Mouse (Mus musculus) midbrain, postnatal 0 days (tissue): ENCODE data around the gene Tomm7. TPM values are rescaled to one million over a fixed set of nuclear protein-coding genes. Genes with fewer than 3 reads are reported as not detected.
"Not testable (repeated sequence)": the region's sequence is repeated elsewhere in the genome, so short reads cannot be mapped to it uniquely, and the experiment has no call there.

ENCODE experiments used
- ATAC-seq: fragments of 200-750 bp; cut with Nextera tagmentation; 2 replicates; pipeline ENCODE4 v1.8.0; 2017; ENCODE audit warnings: moderate number of reproducible peaks, mild to moderate bottlenecking, moderate TSS enrichment, moderate library complexity; ENCODE audit not compliant: low FRiP score
- DNase-seq: peaks from one replicate; pipeline ENCODE4 v3.0.0-alpha.2; 2015; ENCODE audit warnings: low spot score
- H3K27ac ChIP-seq: fragments of 300-500 bp; sonication (generic); 2 replicates; pipeline ENCODE4 v1.5.1; 2014; ENCODE audit warnings: low read depth, mild to moderate bottlenecking, low read length, mixed read lengths
- H3K27me3 ChIP-seq: fragments of 300-500 bp; sonication (generic); 2 replicates; pipeline ENCODE4 v1.6.1; 2014; ENCODE audit warnings: low read length, control low read depth, mixed read lengths; ENCODE audit not compliant: insufficient read depth
- H3K36me3 ChIP-seq: fragments of 300-500 bp; sonication (generic); 2 replicates; pipeline ENCODE4 v1.6.1; 2014; ENCODE audit warnings: low read length, control low read depth, mixed read lengths; ENCODE audit not compliant: insufficient read depth
- H3K4me1 ChIP-seq: fragments of 300-500 bp; sonication (generic); 2 replicates; pipeline ENCODE4 v1.6.1; 2014; ENCODE audit warnings: mild to moderate bottlenecking, control low read depth, antibody characterized with exemption, low read length, mixed read lengths; ENCODE audit not compliant: insufficient read depth
- H3K4me2 ChIP-seq: fragments of 300-500 bp; sonication (generic); 2 replicates; pipeline ENCODE4 v1.6.1; 2014; ENCODE audit warnings: low read depth, mild to moderate bottlenecking, low read length, mixed read lengths; ENCODE audit not compliant: poor library complexity, severe bottlenecking
- H3K4me3 ChIP-seq: fragments of 300-500 bp; sonication (generic); 2 replicates; pipeline ENCODE4 v1.5.1; 2014; ENCODE audit warnings: low read depth, mild to moderate bottlenecking, low read length, moderate library complexity
- H3K9ac ChIP-seq: fragments of 300-500 bp; sonication (generic); replicated peaks from 2 replicates; pipeline ENCODE4 v1.6.1; 2014; ENCODE audit warnings: mild to moderate bottlenecking, low read length, moderate library complexity, mixed read lengths; ENCODE audit not compliant: poor library complexity, severe bottlenecking
- H3K9me3 ChIP-seq: fragments of 300-500 bp; sonication (generic); 2 replicates; pipeline ENCODE4 v1.6.1; 2016; ENCODE audit warnings: low read length, control low read depth
- CTCF ChIP-seq: IDR thresholded peaks from 2 replicates; pipeline ENCODE4 v1.5.1; 2016; ENCODE audit warnings: antibody characterized with exemption, mild to moderate bottlenecking
- WGBS: fragments of 180-500 bp; shearing (Covaris S2); extraction: QIAGEN DNeasy Blood & Tissue Kit; methylation state at CpG from one replicate; pipeline ENCODE4 v1.1.7; 2014; 5-methylcytosine and 5-hydroxymethylcytosine counted together
- polyA plus RNA-seq: library from polyadenylated mRNA; unstranded; fragments of >200 nt; fragmentation: Nextera tagmentation; extraction: Ambion mirVana; gene quantifications from 2 replicates; pipeline ENCODE4 v1.2.1, GENCODE M21; 2015
- total RNA-seq: library from RNA; depleted of rRNA; stranded (reverse); fragments of >200 nt; gene quantifications from 2 replicates; pipeline ENCODE4 v1.2.3, GENCODE M21; 2014

The Tomm7 gene
- total and polyA plus RNA-seq, 2 experiments from 2014 or later, result 22.8 to 78.4 TPM

DNA sequence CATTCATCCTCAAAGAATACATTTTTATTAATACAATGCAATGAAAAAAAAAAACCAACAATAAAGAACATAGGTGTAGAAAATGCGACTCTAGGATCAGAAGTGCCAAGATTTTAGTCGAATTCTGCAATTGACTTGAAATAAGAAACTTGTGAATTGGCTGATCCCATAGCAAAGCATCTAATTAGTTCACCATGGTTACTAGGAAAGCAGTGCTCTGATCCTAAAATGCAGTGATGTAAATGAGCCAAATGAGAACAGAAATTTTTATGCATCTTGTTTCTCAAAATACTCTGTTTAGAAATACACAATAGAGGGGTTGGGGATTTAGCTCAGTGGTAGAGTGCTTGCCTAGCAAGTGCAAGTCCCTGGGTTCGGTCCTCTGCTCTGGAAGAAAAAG, 1.2 kb upstream of the Tomm7 start:
- Histone ChIP-seq H3K27me3 (no peaks in the 10 kb centered on the region), H3K9ac (no peak overlapping the region), H3K9me3 (no peaks in the 10 kb centered on the region), H3K36me3 (no peaks in the 10 kb centered on the region), H3K4me1 (peaks cover 4% of the 10 kb centered on the region; the same call in 1 of the 2 replicates), H3K4me2 (peak overlapping the region; percentile 43; the same call in 1 of the 2 replicates), H3K4me3 (no peak overlapping the region), H3K27ac (no peak overlapping the region; the same call in 1 of the 2 replicates)
- DNase-seq, result no peak
- 81% methylated on average over 3 of the region's 3 CpGs for WGBS
- no peak for TF ChIP-seq CTCF
- ATAC-seq, result no peak

DNA sequence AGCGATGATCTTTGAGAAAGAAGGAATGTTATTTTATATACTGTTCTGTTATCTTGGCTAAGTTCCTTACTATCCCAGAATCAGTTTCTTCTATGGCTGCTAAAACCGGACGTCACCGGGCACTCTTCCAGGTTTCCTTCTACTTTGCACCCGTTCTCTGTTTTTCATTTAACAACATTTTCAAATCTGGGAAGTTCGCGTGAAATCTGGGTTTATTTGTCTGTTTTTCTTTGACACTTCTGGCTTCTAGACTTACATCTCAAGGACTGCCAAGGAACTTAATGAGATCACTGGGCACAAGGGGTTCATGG, 525 bp upstream of the Tomm7 start:
- Histone ChIP-seq H3K36me3 (no peaks in the 10 kb centered on the region), H3K4me3 (peak overlapping the region; percentile 65), H3K4me1 (peaks cover 4% of the 10 kb centered on the region; the same call in 1 of the 2 replicates), H3K27me3 (no peaks in the 10 kb centered on the region), H3K4me2 (peak overlapping the region; percentile 43), H3K27ac (peak overlapping the region; percentile 77), H3K9me3 (no peaks in the 10 kb centered on the region), H3K9ac (peak overlapping the region; percentile 59)
- 38% methylated on average over 7 of the region's 7 CpGs for WGBS
- DNase-seq (peak; percentile 51), ATAC-seq (no peak)
- TF ChIP-seq CTCF, result no peak

DNA sequence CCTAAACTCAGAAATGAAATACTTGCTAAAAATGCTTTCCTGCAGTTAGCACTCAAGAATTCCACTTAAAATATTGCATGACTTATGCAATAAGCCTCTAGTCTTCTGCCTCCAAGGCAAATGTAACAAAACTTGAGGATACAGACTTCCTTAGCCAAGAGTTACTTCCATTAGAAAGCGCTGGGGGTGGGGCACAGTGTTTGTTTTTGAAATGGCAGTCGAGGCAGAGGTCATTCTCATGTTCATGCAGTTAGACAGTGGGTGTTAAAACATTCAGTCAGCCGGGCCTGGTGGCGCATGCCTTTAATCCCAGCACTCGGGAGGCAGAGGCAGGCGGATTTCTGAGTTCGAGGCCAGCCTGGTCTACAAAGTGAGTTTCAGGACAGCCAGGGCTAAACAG, 5.8 kb downstream of the Tomm7 start:
- peaks cover under 1% of the 10 kb centered on the region; the same call in 1 of the 2 replicates for H3K27me3 ChIP-seq
- no peak overlapping the region for H3K27ac ChIP-seq
- no peak for TF ChIP-seq CTCF
- H3K4me1 ChIP-seq, result peaks cover 4% of the 10 kb centered on the region; the same call in 1 of the 2 replicates
- DNase-seq, result no peak
- 91% methylated on average over 7 of the region's 7 CpGs for WGBS
- peaks cover 6% of the 10 kb centered on the region; the same call in 1 of the 2 replicates for H3K36me3 ChIP-seq
- no peak overlapping the region for H3K9ac ChIP-seq
- no peak overlapping the region for H3K4me2 ChIP-seq
- H3K4me3 ChIP-seq, result no peak overlapping the region
- ATAC-seq, result no peak
- H3K9me3 ChIP-seq, result no peaks in the 10 kb centered on the region

DNA sequence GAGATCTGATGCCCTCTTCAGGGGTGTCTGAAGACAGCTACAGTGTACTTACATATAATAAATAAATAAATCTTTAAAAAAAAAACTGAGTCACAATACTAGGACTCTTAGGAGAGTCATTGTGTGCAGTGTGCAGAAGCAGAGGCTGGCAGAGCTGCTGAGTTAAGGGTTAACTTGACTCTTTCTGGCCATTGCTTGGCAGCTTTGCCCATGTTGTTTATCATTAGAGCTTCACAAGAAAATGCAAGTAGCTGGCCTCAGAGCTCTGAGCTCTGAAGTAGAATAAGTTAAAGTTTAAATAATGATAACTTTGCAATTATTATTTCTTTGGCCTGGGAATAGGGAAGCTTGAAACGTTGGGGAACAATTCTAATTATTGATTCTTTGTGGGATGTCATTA, 8.3 kb downstream of the Tomm7 start:
- H3K4me3 ChIP-seq, DNase-seq, H3K27me3 ChIP-seq, H3K27ac ChIP-seq, H3K36me3 ChIP-seq, H3K4me2 ChIP-seq, ATAC-seq, H3K4me1 ChIP-seq, H3K9me3 ChIP-seq, H3K9ac ChIP-seq: not testable (repeated sequence)
- whole genome bisulfite sequencing, result 78% methylated on average over 1 of the region's 1 CpGs

DNA sequence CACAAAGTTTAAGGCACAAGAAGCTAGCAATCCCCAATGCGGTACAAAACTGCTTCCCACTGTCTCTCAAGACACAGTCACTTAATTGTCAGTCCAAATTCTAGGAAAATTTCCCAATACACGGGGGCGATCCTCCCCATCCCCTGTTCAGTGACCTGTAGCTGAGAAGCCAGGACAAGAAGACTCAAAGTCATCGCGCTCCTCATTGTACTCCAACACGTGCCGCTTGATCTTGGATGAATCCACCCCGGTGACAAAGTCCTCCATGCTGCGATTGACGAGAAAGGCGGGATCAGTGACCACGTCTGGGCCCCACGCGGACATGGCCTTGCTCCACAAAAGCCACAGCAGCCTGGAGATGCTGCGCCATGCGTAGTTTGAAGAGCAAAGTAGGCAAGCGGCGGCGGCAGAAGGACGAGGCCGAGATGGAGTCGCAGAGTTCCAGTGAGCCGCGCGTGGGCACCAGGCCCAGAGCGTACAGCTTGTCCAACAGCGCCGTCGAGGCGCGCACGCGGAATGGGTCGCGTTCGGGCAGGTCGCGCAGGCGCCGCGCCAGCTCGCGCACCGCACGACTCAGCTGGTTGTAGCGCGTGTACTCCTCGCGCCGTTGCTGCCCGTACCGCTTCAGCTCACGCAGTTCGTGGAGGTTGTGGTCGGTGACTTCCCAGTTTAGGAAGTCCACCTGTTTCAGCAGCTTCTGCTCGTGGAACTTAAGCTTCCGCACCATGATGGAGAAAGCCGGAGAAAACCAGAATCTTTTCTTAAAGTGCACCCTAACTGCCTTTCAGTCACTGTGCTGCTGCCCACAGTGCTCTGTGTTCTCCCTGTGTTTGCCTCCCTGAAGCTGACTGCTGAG, 12.8 kb downstream of the Tomm7 start:
- no peaks in the 10 kb centered on the region for H3K4me1 ChIP-seq
- peak; percentile 38; the same call in 1 of the 2 replicates for ATAC-seq

DNA sequence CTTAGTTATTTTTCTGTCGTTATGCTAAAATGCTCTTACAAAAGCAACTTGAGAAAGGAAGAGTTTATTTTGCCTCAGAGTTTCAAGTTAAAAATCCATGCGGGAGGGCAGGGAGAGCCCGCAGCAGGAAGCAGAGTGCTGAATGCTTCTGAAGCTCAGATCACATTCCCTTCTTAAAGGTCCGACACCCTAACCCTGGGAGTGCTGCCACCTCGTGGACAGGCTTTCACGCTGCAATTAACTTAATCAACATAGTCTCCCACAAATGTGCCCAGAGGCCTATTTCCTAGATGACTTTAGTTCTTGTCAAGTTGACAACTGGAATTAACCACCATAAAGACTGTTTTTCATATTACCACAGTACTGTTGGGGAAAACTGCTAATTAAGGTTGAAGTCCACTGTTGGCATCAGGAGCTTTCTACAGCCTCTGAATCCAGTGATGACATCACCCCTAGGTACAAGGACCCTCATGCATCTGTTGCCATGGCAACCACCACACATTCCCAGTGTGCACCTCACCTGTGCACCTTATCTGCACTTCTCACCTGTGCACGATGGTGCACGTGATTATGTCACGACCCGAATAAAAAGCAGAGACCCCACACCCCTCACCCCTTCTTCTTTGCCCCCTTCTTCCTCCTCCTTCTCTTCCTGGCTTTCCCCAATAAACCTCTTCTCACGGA, 17.5 kb downstream of the Tomm7 start:
- DNase-seq (peak; percentile 66), ATAC-seq (peak; percentile 56; the same call in 1 of the 2 replicates)
- Histone ChIP-seq H3K9ac (no peak overlapping the region), H3K27me3 (no peaks in the 10 kb centered on the region), H3K4me2 (no peak overlapping the region), H3K27ac (no peak overlapping the region), H3K9me3 (no peaks in the 10 kb centered on the region), H3K4me1 (no peaks in the 10 kb centered on the region), H3K36me3 (0 out of 2 replicates have a peak, but pooled peaks cover 2% of the 10 kb centered on the region), H3K4me3 (no peak overlapping the region)
- 34% methylated on average over 11 of the region's 11 CpGs for WGBS
- TF ChIP-seq CTCF, result peak; percentile 75

More for the DNA sequence above, 12.8 kb downstream of the Tomm7 start:
- DNase-seq, result peak; percentile 24
- Histone ChIP-seq H3K36me3 (no peaks in the 10 kb centered on the region), H3K4me2 (no peak overlapping the region), H3K9ac (no peak overlapping the region), H3K9me3 (no peaks in the 10 kb centered on the region), H3K4me3 (peak overlapping the region; percentile 15; the same call in 1 of the 2 replicates), H3K27ac (no peak overlapping the region), H3K27me3 (peaks cover 6% of the 10 kb centered on the region)
- TF ChIP-seq CTCF, result no peak
- WGBS, result 44% methylated on average over 58 of the region's 58 CpGs
